Mouse (Mus musculus) stomach, embryonic 16.5 days (tissue): ENCODE measurements around the gene Pfkfb2. TPM values are rescaled to one million over a fixed set of nuclear protein-coding genes. Genes with fewer than 3 reads are reported as not detected.

Experiments used
- ATAC-seq: fragments of 200-750 bp; cut with Nextera tagmentation; 2 replicates; pipeline ENCODE4 v1.8.0; 2017; ENCODE audit warnings: moderate number of reproducible peaks, moderate TSS enrichment; ENCODE audit not compliant: insufficient read depth, low FRiP score
- H3K27ac ChIP-seq: fragments of 300-500 bp; sonication (generic); 2 replicates; pipeline ENCODE4 v1.5.1; 2014; ENCODE audit warnings: low read length
- H3K27me3 ChIP-seq: fragments of 300-500 bp; sonication (generic); 2 replicates; pipeline ENCODE4 v1.6.1; 2014; ENCODE audit warnings: low read length, control low read depth, mixed read lengths; ENCODE audit not compliant: control insufficient read depth, insufficient read depth
- H3K36me3 ChIP-seq: fragments of 300-500 bp; sonication (generic); 2 replicates; pipeline ENCODE4 v1.6.1; 2014; ENCODE audit warnings: low read length; ENCODE audit not compliant: control insufficient read depth, insufficient read depth
- H3K4me1 ChIP-seq: fragments of 300-500 bp; sonication (generic); 2 replicates; pipeline ENCODE4 v1.6.1; 2014; ENCODE audit warnings: low read length, control low read depth, mixed read lengths; ENCODE audit not compliant: control insufficient read depth, insufficient read depth
- H3K4me2 ChIP-seq: fragments of 300-500 bp; sonication (generic); 2 replicates; pipeline ENCODE4 v1.6.1; 2014; ENCODE audit warnings: low read depth, low read length, mixed read lengths
- H3K4me3 ChIP-seq: fragments of 300-500 bp; sonication (generic); replicated peaks from 2 replicates; pipeline ENCODE4 v1.5.1; 2014; ENCODE audit warnings: mild to moderate bottlenecking, low read length
- H3K9ac ChIP-seq: fragments of 300-500 bp; sonication (generic); 2 replicates; pipeline ENCODE4 v1.6.1; 2014; ENCODE audit warnings: low read length
- H3K9me3 ChIP-seq: fragments of 300-500 bp; sonication (generic); replicated peaks from 2 replicates; pipeline ENCODE4 v1.6.1; 2016; ENCODE audit warnings: low read length, control low read depth; ENCODE audit not compliant: control insufficient read depth
- WGBS: fragments of 180-500 bp; shearing (Covaris S2); extraction: QIAGEN DNeasy Blood & Tissue Kit; methylation state at CpG from one replicate; pipeline ENCODE4 v1.1.7; 2014; 5-methylcytosine and 5-hydroxymethylcytosine counted together
- polyA plus RNA-seq: library from polyadenylated mRNA; unstranded; fragments of >200 nt; fragmentation: Nextera tagmentation; extraction: Ambion mirVana; gene quantifications from 2 replicates; pipeline ENCODE4 v1.2.1, GENCODE M21; 2015

Gene Pfkfb2
- polyA plus RNA-seq, 1 experiment from 2014 or later = 11.6 TPM

GRCm38 (mm10) chr1:130762045-130762760 lies 33.1 kb upstream of the Pfkfb2 start:
- H3K4me1 ChIP-seq = no peaks in the 10 kb centered on the region
- no peak overlapping the region for H3K4me2 ChIP-seq
- H3K27ac ChIP-seq = no peak overlapping the region
- H3K36me3 ChIP-seq = no peaks in the 10 kb centered on the region
- no peaks in the 10 kb centered on the region for H3K9me3 ChIP-seq
- ATAC-seq = no peak
- H3K27me3 ChIP-seq = no peaks in the 10 kb centered on the region
- 76% methylated on average over 3 of the region's 3 CpGs for WGBS
- H3K4me3 ChIP-seq = no peak overlapping the region
- H3K9ac ChIP-seq = no peak overlapping the region

- no peaks in the 10 kb centered on the region for H3K27me3 ChIP-seq
- no peak for ATAC-seq
- no peaks in the 10 kb centered on the region for H3K4me1 ChIP-seq
- no peak overlapping the region for H3K4me3 ChIP-seq
- no peaks in the 10 kb centered on the region for H3K36me3 ChIP-seq
- H3K9ac ChIP-seq = no peak overlapping the region
- H3K9me3 ChIP-seq = no peaks in the 10 kb centered on the region
- H3K4me2 ChIP-seq = no peak overlapping the region
- whole genome bisulfite sequencing = 48% methylated on average over 1 of the region's 1 CpGs
- peak overlapping the region; percentile 41; the same call in 1 of the 2 replicates for H3K27ac ChIP-seq
These were observed 32.5 kb upstream of the Pfkfb2 start for GRCm38 (mm10) chr1:130761597-130761996.

- Histone ChIP-seq H3K9ac (no peak overlapping the region), H3K9me3 (no peaks in the 10 kb centered on the region), H3K4me2 (no peak overlapping the region), H3K4me3 (no peak overlapping the region), H3K36me3 (no peaks in the 10 kb centered on the region), H3K4me1 (no peaks in the 10 kb centered on the region), H3K27me3 (no peaks in the 10 kb centered on the region), H3K27ac (no peak overlapping the region)
- ATAC-seq = no peak
- WGBS = 64% methylated on average over 9 of the region's 9 CpGs
These were observed 30.6 kb upstream of the Pfkfb2 start for GRCm38 (mm10) chr1:130759689-130760088.

- no peaks in the 10 kb centered on the region for H3K27me3 ChIP-seq
- no peaks in the 10 kb centered on the region for H3K9me3 ChIP-seq
- H3K27ac ChIP-seq = no peak overlapping the region
- no peak for ATAC-seq
- WGBS = 81% methylated on average over 3 of the region's 3 CpGs
- H3K4me1 ChIP-seq = no peaks in the 10 kb centered on the region
- H3K4me2 ChIP-seq = no peak overlapping the region
- no peaks in the 10 kb centered on the region for H3K36me3 ChIP-seq
- H3K9ac ChIP-seq = no peak overlapping the region
- no peak overlapping the region for H3K4me3 ChIP-seq
These were observed 17.8 kb upstream of the Pfkfb2 start for GRCm38 (mm10) chr1:130746819-130747218.

- H3K27me3 ChIP-seq = no peaks in the 10 kb centered on the region
- H3K27ac ChIP-seq = 0 out of 2 replicates have a peak overlapping the region, but pooled peaks have one; percentile 30
- H3K36me3 ChIP-seq = no peaks in the 10 kb centered on the region
- no peak overlapping the region for H3K4me2 ChIP-seq
- H3K9me3 ChIP-seq = no peaks in the 10 kb centered on the region
- WGBS = 87% methylated on average over 3 of the region's 3 CpGs
- H3K4me3 ChIP-seq = no peak overlapping the region
- peaks cover 11% of the 10 kb centered on the region for H3K4me1 ChIP-seq
- H3K9ac ChIP-seq = no peak overlapping the region
- no peak for ATAC-seq
These were observed 16.5 kb upstream of the Pfkfb2 start for GRCm38 (mm10) chr1:130745591-130745990.

- H3K9ac ChIP-seq = no peak overlapping the region
- ATAC-seq = no peak
- H3K4me1 ChIP-seq = peaks cover 15% of the 10 kb centered on the region
- no peak overlapping the region for H3K4me3 ChIP-seq
- H3K27ac ChIP-seq = no peak overlapping the region; the same call in 1 of the 2 replicates
- H3K9me3 ChIP-seq = no peaks in the 10 kb centered on the region
- 88% methylated on average over 5 of the region's 5 CpGs for WGBS
- H3K36me3 ChIP-seq = no peaks in the 10 kb centered on the region
- H3K27me3 ChIP-seq = no peaks in the 10 kb centered on the region
- no peak overlapping the region for H3K4me2 ChIP-seq
These were observed 15.9 kb upstream of the Pfkfb2 start for GRCm38 (mm10) chr1:130744961-130745360.

- WGBS = 64% methylated on average over 2 of the region's 2 CpGs
- H3K4me2 ChIP-seq = no peak overlapping the region
- ATAC-seq = no peak
These were observed 15.2 kb upstream of the Pfkfb2 start for GRCm38 (mm10) chr1:130744217-130744616.

GRCm38 (mm10) chr1:130743775-130744174 lies 14.7 kb upstream of the Pfkfb2 start:
- Histone ChIP-seq H3K4me3 (no peak overlapping the region), H3K4me2 (no peak overlapping the region), H3K9ac (no peak overlapping the region), H3K9me3 (no peaks in the 10 kb centered on the region), H3K27me3 (no peaks in the 10 kb centered on the region), H3K36me3 (no peaks in the 10 kb centered on the region), H3K4me1 (peaks cover 16% of the 10 kb centered on the region), H3K27ac (peak overlapping the region; percentile 9; the same call in 1 of the 2 replicates)
- 85% methylated on average over 1 of the region's 1 CpGs for WGBS
- ATAC-seq = no peak

More at GRCm38 (mm10) chr1:130744217-130744616, 15.2 kb upstream of the Pfkfb2 start:
- Histone ChIP-seq H3K9me3 (no peaks in the 10 kb centered on the region), H3K27ac (peak overlapping the region; percentile 28; the same call in 1 of the 2 replicates), H3K27me3 (no peaks in the 10 kb centered on the region), H3K4me3 (no peak overlapping the region), H3K4me1 (peaks cover 15% of the 10 kb centered on the region), H3K9ac (no peak overlapping the region), H3K36me3 (no peaks in the 10 kb centered on the region)

- ATAC-seq = no peak
- no peaks in the 10 kb centered on the region for H3K36me3 ChIP-seq
- H3K4me3 ChIP-seq = no peak overlapping the region
- no peaks in the 10 kb centered on the region for H3K9me3 ChIP-seq
- 78% methylated on average over 7 of the region's 7 CpGs for WGBS
- H3K27ac ChIP-seq = no peak overlapping the region
- no peaks in the 10 kb centered on the region for H3K27me3 ChIP-seq
- H3K9ac ChIP-seq = no peak overlapping the region
- H3K4me1 ChIP-seq = peaks cover 19% of the 10 kb centered on the region
- H3K4me2 ChIP-seq = no peak overlapping the region
These were observed 13.1 kb upstream of the Pfkfb2 start for GRCm38 (mm10) chr1:130742201-130742600.
